Mouse (Mus musculus): ENCODE results near the gene Cox5a.

GRCm38 (mm10) chr9:57498536-57498935 is 22.5 kb upstream of the Cox5a start:
- no peak for TF ChIP-seq NELFE (IDR thresholded peaks at IDR 0.05; ENCODE audit: low read depth, low read length)
- TF ChIP-seq HCFC1 (IDR thresholded peaks at IDR 0.05; ENCODE audit: low read depth, low read length) = no peak
- TF ChIP-seq CTCF (conservative IDR thresholded peaks at IDR 0.05 in 1 of 2, IDR thresholded peaks at IDR 0.05 in 1 of 2; ENCODE audit: low read depth in 2 of 2, low read length in 2 of 2) = no peak
- TF ChIP-seq TBP (conservative IDR thresholded peaks at IDR 0.05; ENCODE audit: low read depth, low read length) = no peak
- no peak for TF ChIP-seq POLR2A (IDR thresholded peaks at IDR 0.05; ENCODE audit: low read depth, low read length)
- TF ChIP-seq CHD2 (IDR thresholded peaks at IDR 0.05; ENCODE audit: low read length) = no peak
- no peak for TF ChIP-seq EP300 (IDR thresholded peaks at IDR 0.05; ENCODE audit: low read length)
- no peak for TF ChIP-seq ELF1 (IDR thresholded peaks at IDR 0.05; ENCODE audit: low read depth, low read length)
- TF ChIP-seq RAD21 (IDR thresholded peaks at IDR 0.05; ENCODE audit: low read depth, low read length) = no peak
- TF ChIP-seq MYC (IDR thresholded peaks at IDR 0.05; ENCODE audit: low read depth, low read length) = no peak
- TF ChIP-seq USF1 (IDR thresholded peaks at IDR 0.05; ENCODE audit: low read depth, low read length) = no peak
